Mouse (Mus musculus) lung, adult 2 months (tissue): ENCODE measurements at regions not wholly inside any gene's neighbourhood (a gene's known extent, or its start where the extent isn't known, plus 50 kb on each side); places are given as distances from the start of the nearest gene placed in this dataset.

Experiments
- CTCF ChIP-seq: fragments of 200-500 bp; IDR thresholded peaks from 2 replicates; pipeline ENCODE4 v1.5.1; 2011; ENCODE audit warnings: mild to moderate bottlenecking, low read length, control low read depth; ENCODE audit not compliant: insufficient read depth
- POLR2A ChIP-seq: fragments of 200-500 bp; IDR thresholded peaks from 2 replicates; pipeline ENCODE4 v1.6.1; 2011; ENCODE audit warnings: low read depth, mild to moderate bottlenecking, control low read depth, low read length, borderline replicate concordance; ENCODE audit errors: extremely low read depth

DNA sequence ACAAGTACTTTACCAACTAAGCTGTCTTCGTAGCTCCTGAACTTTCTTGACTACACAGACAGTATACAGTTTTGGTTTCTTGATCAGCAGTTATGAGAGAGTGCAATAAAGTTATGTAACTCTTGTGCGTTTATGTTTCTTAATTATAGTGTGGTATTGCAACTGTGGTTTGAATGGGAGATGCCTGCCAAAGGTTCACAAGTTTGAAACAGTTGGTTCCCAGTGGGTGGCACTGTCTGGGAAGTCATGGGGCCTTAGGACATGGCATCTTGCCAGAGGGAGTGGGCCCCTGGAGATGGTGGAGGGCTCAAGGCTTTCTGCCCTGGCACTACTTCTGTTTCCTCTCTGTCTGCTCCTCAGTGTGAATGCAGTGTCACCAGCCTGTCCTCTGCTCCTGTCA, 71.7 kb downstream of the Evx1 start:
- TF ChIP-seq CTCF, result no peak
- TF ChIP-seq POLR2A, result no peak
